Mouse (Mus musculus) inflammation-experienced regulatory T-cells, adult 16 weeks (primary cell): ENCODE data around the gene Insig2. TPM values are rescaled to one million over a fixed set of nuclear protein-coding genes. Genes with fewer than 3 reads are reported as not detected.

Experiments
- polyA plus RNA-seq: library from polyadenylated mRNA; unstranded; fragments of 100-300 nt; shearing (Covaris generic); gene quantifications from one replicate; pipeline ENCODE4 v1.2.1, GENCODE M21; 2017

Gene Insig2
- polyA plus RNA-seq = 50.6 TPM

DNA sequence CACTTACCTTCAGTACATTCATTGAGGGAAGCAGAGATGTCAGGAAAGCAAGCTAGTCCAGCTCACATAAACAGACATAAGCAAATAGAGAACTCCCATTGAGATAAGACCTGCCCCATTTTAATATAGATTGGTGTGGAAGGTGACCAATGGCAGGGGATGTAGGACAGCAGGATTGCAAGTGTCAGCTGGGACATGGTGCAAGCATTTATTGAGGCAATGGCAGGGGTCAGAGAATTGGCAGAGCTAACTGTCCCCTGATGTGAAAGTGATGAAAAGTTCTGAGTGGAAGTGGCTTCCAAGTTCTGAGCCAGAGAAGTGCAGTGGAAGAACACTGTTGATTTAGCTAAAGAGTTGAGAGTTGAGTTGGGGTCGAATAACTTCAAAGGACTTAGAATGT is at the start of gene Insig2:
TSS of gene Insig2 (minus strand) at position 105 of the 400 bp plus-strand sequence.

Other genes with a start within 250 kb of the Insig2 start
- gene Ccdc93, start 98.5 kb upstream of the Insig2 start, polyA plus RNA-seq = 31.6 TPM
- gene Htr5b, start 195.9 kb upstream of the Insig2 start, polyA plus RNA-seq = not detected
- gene Ddx18, start 235.4 kb upstream of the Insig2 start, polyA plus RNA-seq = 97.7 TPM